Mouse (Mus musculus) megakaryocyte, embryonic 14.5 days (primary cell): Measurements from ENCODE around the gene Fbxo47. TPM values are rescaled to one million over a fixed set of nuclear protein-coding genes. Genes with fewer than 3 reads are reported as not detected.

Experiments used
- H3K27me3 ChIP-seq: replicated peaks from 2 replicates; pipeline ENCODE3; 2012; ENCODE audit warnings: inconsistent platforms
- H3K36me3 ChIP-seq: replicated peaks from 2 replicates; pipeline ENCODE3; 2012; ENCODE audit warnings: low read length, inconsistent platforms, mixed read lengths
- H3K4me1 ChIP-seq: 2 replicates; pipeline ENCODE4 v1.6.1; 2012; ENCODE audit warnings: inconsistent platforms
- H3K4me3 ChIP-seq: replicated peaks from 2 replicates; pipeline ENCODE3; 2012; ENCODE audit warnings: moderate library complexity, mild to moderate bottlenecking, inconsistent platforms
- H3K9me3 ChIP-seq: 2 replicates; pipeline ENCODE4 v1.6.1; 2012; ENCODE audit warnings: inconsistent platforms
- FLI1 ChIP-seq: IDR thresholded peaks from 2 replicates; pipeline ENCODE4 v1.6.1; 2012; ENCODE audit warnings: low read length, inconsistent platforms, mixed read lengths
- GATA1 ChIP-seq: IDR thresholded peaks from 3 replicates; pipeline ENCODE4 v1.6.1; 2012; ENCODE audit warnings: mixed read lengths, low read length, inconsistent platforms, borderline replicate concordance
- polyA plus RNA-seq: library from polyadenylated mRNA; stranded (reverse); fragments of >175 nt; gene quantifications from 2 replicates; pipeline ENCODE4 v1.2.3, GENCODE M21; 2012; ENCODE audit warnings: low replicate concordance; ENCODE audit not compliant: insufficient read depth

The Fbxo47 gene
- polyA plus RNA-seq, 1 experiment: not detected

- no peaks in the 10 kb centered on the region for H3K9me3 ChIP-seq
- peaks cover 98% of the 10 kb centered on the region for H3K36me3 ChIP-seq
- H3K27me3 ChIP-seq: no peaks in the 10 kb centered on the region
- H3K4me3 ChIP-seq: no peak overlapping the region
- peaks cover 91% of the 10 kb centered on the region for H3K4me1 ChIP-seq
- TF ChIP-seq GATA1 (no peak), FLI1 (no peak)
Observed at GRCm38 (mm10) chr11:97808621-97809234, 75.2 kb downstream of the Fbxo47 start.

- Histone ChIP-seq H3K9me3 (no peaks in the 10 kb centered on the region), H3K4me1 (peaks cover 91% of the 10 kb centered on the region), H3K27me3 (no peaks in the 10 kb centered on the region), H3K36me3 (peaks cover 97% of the 10 kb centered on the region), H3K4me3 (no peak overlapping the region)
- no peak for TF ChIP-seq FLI1
- TF ChIP-seq GATA1: no peak
Observed at GRCm38 (mm10) chr11:97808093-97808492, 75.9 kb downstream of the Fbxo47 start.

- Histone ChIP-seq H3K27me3 (no peaks in the 10 kb centered on the region), H3K4me3 (no peak overlapping the region), H3K9me3 (no peaks in the 10 kb centered on the region), H3K36me3 (peaks cover 96% of the 10 kb centered on the region), H3K4me1 (peaks cover 90% of the 10 kb centered on the region)
- TF ChIP-seq GATA1: no peak
- TF ChIP-seq FLI1: no peak
Observed at GRCm38 (mm10) chr11:97807626-97808025, 76.3 kb downstream of the Fbxo47 start.

GRCm38 (mm10) chr11:97806613-97806964, 77.4 kb downstream of the Fbxo47 start:
- Histone ChIP-seq H3K4me1 (peaks cover 93% of the 10 kb centered on the region), H3K27me3 (no peaks in the 10 kb centered on the region), H3K4me3 (no peak overlapping the region), H3K9me3 (no peaks in the 10 kb centered on the region), H3K36me3 (peaks cover 96% of the 10 kb centered on the region)
- TF ChIP-seq GATA1 (no peak), FLI1 (no peak)

DNA sequence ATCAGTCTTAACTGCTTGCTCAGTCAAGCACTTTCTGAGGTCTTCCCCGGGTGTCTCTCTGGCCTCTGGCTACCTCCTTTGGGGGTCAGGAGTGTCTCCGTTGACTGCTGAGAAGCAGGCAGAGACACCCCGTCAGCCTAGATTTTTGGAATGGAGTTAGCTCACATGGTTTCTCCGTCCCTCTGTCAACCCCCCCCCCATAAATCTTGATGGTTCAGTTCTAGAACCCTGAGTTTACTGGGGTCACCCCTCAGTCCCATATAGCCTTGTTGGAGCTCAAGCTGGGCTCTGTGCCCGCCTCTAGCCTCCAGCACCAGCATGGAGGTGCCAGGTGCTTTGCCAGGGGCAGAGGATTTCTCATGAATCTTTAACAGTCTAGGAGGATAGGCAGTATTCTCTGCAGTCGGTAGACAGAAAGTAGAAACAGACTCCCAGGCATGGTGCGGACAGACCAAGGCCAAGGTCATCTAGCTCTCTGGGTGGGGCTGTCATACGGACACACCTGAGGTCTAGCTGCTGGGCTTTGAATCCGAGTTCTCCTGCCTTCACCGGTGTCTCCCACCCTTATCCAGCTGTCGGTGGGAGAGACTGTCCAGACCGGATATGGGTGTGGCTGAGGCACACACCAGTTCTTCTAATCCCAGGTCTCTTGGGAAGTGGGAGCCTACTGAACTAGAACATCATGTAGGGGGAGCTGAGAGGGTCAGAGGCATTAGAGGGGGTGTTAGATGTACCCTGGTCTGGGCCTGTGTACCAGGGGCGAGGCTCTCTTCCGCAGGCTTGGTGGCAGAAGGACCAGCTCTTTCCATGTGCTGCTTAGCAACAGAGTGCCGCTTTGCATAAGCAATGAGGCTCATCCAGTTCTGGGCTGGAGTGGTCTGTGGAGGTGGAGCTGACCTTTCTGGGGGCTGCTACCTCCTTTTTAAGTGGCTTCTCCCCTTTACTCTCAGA, 78.0 kb downstream of the Fbxo47 start:
- Histone ChIP-seq H3K4me3 (no peak overlapping the region), H3K27me3 (no peaks in the 10 kb centered on the region), H3K9me3 (no peaks in the 10 kb centered on the region), H3K4me1 (peaks cover 94% of the 10 kb centered on the region), H3K36me3 (peaks cover 94% of the 10 kb centered on the region)
- TF ChIP-seq FLI1 (no peak), GATA1 (no peak)

DNA sequence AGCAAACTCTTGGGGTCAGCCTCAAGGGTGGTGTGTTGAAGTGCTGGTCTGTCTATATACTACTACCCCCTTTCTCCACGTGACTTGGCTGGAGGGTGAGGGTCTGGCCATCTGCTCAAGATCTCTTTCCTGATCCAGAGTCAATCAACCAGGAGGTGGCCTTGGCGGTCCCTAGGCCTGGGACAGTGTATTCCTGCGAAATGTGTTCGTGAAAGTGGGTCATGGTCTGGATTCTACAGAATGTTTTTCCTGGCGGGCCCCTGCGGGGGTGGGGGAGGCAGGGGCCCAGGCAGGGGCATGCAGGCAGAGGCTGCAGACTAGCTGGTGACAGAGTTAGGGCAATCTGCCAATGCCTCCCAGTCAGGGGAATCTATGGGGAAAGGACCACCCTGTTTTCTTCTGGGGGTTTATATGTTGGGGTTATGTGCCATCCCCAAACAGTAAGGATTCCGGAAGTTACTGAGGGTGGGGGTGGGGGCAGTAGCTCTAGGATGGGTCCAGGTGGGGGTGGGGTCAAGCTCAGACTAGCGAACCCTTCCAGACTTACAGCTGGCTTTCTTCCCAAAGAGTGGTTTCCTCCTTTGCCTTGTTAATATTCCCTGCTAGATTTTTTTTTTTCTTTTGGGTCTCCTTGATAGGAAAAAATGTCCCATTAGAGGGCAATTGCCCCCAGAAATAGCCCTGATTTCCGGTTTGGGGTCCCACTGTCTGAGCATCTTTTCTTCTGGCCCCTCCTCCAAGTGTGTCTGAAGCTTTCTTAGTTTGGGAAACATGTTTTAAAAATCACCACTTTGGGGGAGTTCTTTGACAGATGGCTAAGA, 78.9 kb downstream of the Fbxo47 start:
- TF ChIP-seq GATA1: no peak
- peaks cover 85% of the 10 kb centered on the region for H3K36me3 ChIP-seq
- peaks cover 88% of the 10 kb centered on the region for H3K4me1 ChIP-seq
- no peaks in the 10 kb centered on the region for H3K9me3 ChIP-seq
- H3K27me3 ChIP-seq: no peaks in the 10 kb centered on the region
- peak overlapping the region; percentile 11 for H3K4me3 ChIP-seq

DNA sequence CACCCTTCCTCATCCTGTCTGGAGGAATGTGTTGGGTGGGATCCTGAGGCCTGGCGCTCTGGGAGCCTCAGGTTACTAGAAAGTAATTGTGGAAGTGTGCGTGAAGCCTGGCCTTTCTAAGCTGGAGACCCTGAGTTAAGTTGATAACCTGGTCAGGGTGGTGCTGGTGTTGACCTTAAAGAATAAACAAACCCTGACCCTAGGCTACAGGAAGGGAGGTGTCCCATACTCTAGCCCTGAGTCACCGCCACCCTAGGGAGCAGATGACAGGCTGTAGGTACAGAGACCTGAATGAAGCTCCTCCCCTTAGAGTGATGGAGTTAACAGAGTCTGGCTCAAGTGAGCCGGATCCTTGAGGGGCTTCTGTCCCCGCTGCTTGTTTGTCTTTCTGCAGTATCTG, 80.1 kb downstream of the Fbxo47 start:
- peaks cover 73% of the 10 kb centered on the region for H3K36me3 ChIP-seq
- no peaks in the 10 kb centered on the region for H3K27me3 ChIP-seq
- peak overlapping the region; percentile 2 for H3K4me3 ChIP-seq
- no peak for TF ChIP-seq FLI1
- TF ChIP-seq GATA1: no peak
- H3K9me3 ChIP-seq: no peaks in the 10 kb centered on the region
- peaks cover 81% of the 10 kb centered on the region for H3K4me1 ChIP-seq

Other genes starting within 250 kb of the Fbxo47 start
- gene Mllt6, start 220.7 kb downstream of the Fbxo47 start, polyA plus RNA-seq: 8.6 TPM in 2 replicates
- gene Cisd3, start 198.3 kb downstream of the Fbxo47 start, polyA plus RNA-seq: 0.45 TPM in 1 of 2 replicates, not detected in the other
- 83.4 and 214 TPM in 2 replicates for gene Pcgf2, start 183.7 kb downstream of the Fbxo47 start, polyA plus RNA-seq
- 44.4 and 47.3 TPM in 2 replicates for gene Psmb3, start 180.8 kb downstream of the Fbxo47 start, polyA plus RNA-seq
- gene Pip4k2b, start 139.4 kb downstream of the Fbxo47 start, polyA plus RNA-seq: 31.7 and 36.8 TPM in 2 replicates
- gene Cwc25, start 117.6 kb downstream of the Fbxo47 start, polyA plus RNA-seq: 2.6 and 14.6 TPM in 2 replicates
- gene 1700001P01Rik, start 108.2 kb downstream of the Fbxo47 start, polyA plus RNA-seq: not detected in 2 replicates
- 25.9 and 294 TPM in 2 replicates for gene Rpl23, start 101.7 kb downstream of the Fbxo47 start, polyA plus RNA-seq
- gene Lasp1, start 85.2 kb downstream of the Fbxo47 start, polyA plus RNA-seq: 51.2 and 77.7 TPM in 2 replicates
- 1.7 TPM in 1 of 2 replicates, not detected in the other for gene B230217C12Rik, start 43.4 kb downstream of the Fbxo47 start, polyA plus RNA-seq
- gene Plxdc1, start 102.3 kb upstream of the Fbxo47 start, polyA plus RNA-seq: 1.6 TPM in 1 of 2 replicates, not detected in the other
- gene Arl5c, start 112.0 kb upstream of the Fbxo47 start, polyA plus RNA-seq: 9.1 TPM in 1 of 2 replicates, not detected in the other
- 1.4 and 2.8 TPM in 2 replicates for gene Cacnb1, start 138.9 kb upstream of the Fbxo47 start, polyA plus RNA-seq
- 275 and 2,598 TPM in 2 replicates for gene Rpl19, start 142.6 kb upstream of the Fbxo47 start, polyA plus RNA-seq
- gene Stac2, start 169.3 kb upstream of the Fbxo47 start, polyA plus RNA-seq: 1.5 TPM in 1 of 2 replicates, not detected in the other